Mouse (Mus musculus) regulatory T cell (primary cell): ENCODE measurements around the gene Slamf1.

Experiments
- in situ Hi-C: fragments of 300-600 bp; cut with MboI, MseI; formaldehyde crosslinking; loops from one replicate; pipeline ENCODE4 v1.15.1; 2025; ENCODE audit warnings: high pct_unique_total_duplicates

Gene Slamf1

DNA sequence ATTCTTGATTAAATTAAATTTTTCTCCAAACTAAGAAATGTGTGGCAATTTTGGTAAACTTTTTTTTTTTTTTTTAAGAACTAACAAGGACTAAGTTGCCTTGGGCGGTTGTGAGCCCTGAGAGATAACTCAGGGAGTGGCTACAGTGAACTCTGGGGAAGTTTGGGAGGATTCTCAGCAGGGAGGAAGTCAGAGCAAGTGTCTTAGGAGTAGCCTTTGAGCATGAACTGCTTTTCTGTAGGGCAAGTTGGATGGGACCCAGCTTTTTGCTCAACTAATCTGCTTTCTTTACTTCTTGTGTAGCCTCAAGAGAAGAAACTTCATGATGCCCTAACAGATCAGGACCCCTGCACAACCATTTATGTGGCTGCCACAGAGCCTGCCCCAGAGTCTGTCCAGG, 30.9 kb downstream of the Slamf1 start:
- in situ Hi-C loops = no loop called here

DNA sequence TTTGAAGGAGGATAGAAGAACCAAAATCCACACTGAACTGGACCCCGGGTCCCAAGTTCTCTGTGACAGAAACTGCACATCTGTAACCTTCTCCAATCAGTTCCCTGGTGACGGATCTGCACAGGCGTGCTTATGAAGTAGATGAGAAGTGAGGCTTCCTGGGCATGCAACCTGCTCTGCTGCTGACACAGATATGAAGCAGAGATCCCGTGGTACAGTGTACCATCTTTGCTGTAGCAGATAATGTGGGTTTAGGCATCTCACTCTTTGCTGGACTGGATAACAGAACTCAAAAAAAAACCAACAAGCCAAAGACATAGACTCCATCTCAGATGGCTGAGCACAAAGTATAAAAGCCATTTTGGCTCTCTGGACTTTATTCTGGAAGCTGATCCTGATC, 32.7 kb downstream of the Slamf1 start:
- in situ Hi-C loops = no loop called here

DNA sequence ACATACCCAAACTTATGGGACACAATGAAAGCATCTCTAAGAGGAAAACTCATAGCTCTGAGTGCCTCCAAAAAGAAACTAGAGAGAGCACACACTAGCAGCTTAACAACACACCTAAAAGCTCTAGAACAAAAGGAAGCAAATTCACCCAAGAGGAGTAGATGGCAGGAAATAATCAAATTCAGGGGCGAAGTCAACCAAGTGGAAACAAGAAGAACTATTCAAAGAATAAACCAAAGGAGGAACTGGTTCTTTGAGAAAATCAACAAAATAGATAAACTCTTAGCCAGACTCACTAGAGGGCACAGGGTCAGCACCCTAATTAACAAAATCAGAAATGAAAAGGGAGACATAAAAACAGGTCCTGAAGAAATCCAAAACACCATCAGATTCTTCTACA, 44.1 kb downstream of the Slamf1 start:
- in situ Hi-C loops = loop anchor here (10.0 kb wide), 1 partner anchor 304 kb away; no protein-coding TSS in a partner anchor

DNA sequence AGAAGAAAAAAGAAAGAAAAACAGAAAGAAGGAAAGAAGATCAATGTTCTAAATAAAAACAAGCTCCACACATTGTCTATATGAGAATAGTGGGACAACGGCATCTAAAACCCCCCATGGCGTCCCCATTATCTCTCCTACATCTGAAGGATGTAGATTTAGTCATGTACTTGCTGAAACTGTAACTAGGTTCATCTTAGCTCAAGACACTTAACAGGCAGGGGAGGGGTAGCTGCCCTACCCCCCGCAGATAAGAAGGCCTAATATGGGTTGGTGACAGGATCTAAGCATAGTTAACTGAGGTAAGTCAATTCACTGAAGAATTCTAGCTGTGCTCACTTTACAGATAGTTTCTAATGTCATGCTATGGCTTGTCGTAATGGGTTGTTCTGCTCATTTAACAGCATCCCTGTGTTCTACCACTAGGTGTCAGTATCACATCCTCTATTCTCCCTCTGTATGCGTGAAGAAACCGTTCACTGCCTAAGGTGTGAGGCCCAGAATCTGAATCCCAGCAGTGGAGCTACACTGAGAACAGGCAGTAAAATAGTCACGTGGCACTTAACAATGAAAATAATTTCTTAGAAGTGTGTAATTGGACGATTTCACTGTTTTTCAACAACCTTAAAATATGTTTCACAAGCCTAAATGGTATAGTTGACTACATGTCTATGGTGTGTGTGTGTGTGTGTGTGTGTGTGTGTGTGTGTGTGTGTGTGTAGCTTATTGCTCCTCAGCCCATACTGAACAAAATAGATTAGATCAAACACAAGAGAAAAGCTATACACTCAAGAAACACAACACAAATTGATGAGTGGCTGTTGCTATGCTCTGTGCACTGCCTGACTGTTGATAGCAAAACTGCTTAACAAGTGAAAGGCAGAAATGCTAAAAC, 48.9 kb downstream of the Slamf1 start:
- in situ Hi-C loops = loop anchor here (5.0 to 10.0 kb wide), 2 partner anchors 197 to 299 kb away; no protein-coding TSS in a partner anchor

DNA sequence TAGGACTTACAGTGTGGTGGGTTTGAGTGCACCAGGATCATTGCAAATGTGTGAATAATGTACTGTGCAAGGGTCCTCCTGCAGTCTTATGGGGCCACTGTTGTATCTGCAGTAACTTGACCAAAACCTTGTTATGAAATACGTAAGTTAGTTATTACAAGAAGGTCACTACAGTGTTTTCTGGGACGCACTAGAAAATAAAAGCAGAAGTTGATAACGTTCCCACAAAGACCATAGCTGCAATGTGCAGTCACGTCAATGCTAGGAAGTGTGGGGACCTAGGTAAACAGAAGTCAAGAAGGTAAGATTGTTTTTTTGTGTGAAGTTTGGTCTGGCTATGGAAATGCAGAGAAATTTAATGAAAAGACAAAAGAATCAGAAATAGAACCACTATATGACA, 50.1 kb downstream of the Slamf1 start:
- in situ Hi-C loops = loop anchor here (5.0 to 10.0 kb wide), 2 partner anchors 195 to 298 kb away; no protein-coding TSS in a partner anchor

DNA sequence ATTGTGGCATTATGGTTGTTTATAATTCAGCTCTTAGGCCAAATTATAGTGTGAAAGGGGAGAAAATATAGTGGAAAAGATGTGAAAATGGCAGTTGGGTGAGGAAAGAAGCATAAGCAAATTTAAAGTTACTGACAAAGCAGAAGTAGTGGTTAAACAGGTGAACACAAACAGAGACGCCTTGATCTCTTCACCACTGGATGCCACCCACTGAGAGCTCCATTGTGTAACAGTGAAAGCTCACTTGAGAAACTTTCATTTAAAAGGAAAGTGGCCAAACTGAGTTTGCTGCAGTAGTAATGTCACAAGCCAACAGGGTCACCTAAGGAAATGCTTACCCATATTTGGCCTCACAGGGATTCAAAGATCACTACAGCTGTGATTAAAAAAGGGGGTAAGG, 54.4 kb downstream of the Slamf1 start:
- in situ Hi-C loops = no loop called here

DNA sequence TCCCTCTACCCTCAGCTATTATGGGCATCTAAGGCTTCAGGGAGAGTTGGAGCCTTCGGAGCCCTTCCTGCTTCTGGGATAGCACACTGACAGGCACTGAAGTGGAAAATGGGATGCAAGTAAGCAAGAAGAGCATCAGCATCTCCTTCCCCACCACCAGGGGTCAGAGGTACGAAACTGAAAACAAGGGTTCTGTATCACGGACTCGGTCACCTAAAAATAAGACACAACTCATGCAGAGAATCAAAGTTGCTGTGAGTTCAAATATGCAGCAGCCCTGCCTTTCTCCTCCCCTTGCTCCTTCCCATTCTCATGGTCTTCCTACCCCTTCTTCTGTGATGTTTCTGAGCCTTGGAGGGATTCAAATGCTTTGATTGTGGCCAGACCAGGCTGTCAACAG, 58.5 kb downstream of the Slamf1 start:
- in situ Hi-C loops = no loop called here

DNA sequence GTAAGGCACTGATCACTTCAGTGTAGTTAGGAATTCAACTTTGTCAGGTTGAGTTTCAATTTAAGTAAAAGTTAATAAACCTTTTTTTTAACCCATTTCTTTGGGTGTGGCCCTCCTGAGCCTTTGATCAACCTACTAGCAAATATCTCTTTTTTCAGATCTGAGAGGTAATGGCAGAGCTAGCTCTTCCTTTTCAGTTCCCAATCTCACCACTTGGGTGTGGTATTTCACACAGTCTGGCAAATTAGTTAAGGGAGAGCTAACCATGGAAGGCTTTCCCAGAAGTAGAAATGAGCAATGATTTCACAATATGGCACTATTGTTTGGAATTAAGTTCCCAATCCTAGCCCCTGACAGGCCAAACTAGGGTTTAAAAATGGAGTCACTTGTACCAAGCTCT, 59.2 kb downstream of the Slamf1 start:
- in situ Hi-C loops = no loop called here

DNA sequence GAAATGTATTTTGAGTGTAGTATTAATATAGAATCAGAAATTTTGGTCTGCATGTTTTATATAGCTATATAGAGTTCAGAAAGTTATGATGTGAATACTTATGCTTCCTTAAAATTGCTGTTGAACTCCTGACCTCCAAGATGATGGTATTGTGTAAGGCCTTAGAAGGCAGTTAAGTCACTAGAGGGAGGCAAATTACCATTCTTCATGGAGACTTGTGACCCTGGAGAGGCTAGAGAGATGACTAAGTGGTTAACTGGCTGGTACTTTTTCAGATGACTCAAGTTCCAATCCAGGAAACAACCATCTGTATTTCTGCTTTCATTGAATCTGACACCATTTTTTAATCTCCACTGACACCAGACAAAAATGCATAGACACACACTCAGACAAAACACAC, 60.7 kb downstream of the Slamf1 start:
- in situ Hi-C loops = no loop called here

DNA sequence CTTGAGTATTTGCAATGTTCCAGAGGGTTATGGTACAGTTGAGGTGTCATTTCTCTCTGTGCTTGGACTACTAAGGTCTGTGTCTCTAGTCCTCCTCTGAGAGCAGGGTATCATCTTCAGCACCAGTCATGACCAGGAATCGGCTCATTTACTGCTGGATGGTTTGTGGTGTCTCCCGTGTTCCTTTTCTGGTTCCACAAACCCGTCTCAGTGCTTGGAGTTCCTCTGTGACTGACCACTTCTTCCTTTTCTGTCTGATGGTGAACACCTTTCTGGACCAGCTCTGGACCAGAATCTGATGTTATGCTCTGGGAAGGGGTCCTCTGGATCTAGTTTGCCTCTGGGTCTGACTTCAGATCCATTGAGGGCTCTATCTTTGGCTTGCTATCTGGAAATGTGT, 72.6 kb downstream of the Slamf1 start, which contains the start of gene Cd84:
Cd84 (plus strand) TSS at position 210 of the 400 bp plus-strand sequence.
- in situ Hi-C loops = no loop called here

DNA sequence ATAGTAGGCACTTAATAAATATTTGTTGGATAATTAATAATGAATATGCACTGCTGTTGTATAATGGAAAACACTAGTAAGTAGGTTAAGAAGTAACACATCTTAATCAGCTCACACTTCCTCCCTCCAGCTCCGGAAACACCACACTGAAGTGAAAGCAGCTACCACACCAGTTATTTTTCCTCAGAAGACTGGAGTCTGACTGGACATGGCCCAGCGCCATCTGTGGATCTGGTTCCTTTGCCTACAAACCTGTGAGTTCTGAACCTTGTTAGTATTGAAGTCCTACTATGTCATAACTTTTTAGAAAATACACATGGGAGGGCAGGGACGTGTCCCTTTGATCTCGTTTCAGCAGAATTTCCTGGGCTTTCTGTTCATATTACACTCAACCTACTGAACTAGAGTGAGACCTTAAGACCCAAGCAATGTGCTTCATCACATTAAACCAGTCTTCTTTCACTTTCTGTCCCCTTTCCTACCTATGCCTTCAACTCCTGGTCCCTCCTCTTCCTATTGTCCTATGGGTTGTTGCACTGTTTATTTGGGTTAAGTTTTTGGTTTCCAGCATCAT, 73.6 kb downstream of the Slamf1 start:
- in situ Hi-C loops = no loop called here

DNA sequence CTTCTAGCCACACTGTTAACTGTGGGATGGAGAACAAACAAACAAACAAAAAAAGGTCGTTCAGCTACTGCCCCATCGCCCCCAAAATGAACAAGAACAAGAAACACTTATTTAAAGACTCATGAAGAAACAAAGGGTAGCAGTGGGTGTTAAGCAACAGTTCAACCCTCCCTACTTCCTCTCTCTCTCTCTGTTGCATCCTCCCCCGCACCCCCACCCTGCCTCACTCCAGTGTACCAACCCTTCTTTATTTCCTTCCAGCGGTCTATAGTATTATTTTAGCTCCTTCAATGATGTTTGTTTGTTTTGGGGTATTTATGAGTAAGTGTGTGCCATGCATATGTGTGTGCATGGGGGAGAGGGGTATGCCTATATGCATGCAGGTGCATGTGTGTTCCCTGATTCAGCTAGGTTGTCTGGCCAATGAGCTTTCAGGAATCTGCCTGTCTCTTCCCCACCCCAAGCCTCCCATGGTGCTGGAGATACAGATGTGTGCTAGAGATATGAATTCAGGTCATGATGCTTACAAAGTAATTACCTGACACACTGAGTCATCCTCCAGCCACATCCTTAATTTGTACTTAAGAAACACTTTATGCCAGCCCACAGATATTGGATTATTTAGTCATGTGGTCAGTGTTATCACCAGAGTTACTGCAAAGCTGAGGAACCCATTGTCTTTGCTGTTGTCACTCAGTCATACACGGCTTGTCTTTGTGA, 78.3 kb downstream of the Slamf1 start:
- in situ Hi-C loops = no loop called here

DNA sequence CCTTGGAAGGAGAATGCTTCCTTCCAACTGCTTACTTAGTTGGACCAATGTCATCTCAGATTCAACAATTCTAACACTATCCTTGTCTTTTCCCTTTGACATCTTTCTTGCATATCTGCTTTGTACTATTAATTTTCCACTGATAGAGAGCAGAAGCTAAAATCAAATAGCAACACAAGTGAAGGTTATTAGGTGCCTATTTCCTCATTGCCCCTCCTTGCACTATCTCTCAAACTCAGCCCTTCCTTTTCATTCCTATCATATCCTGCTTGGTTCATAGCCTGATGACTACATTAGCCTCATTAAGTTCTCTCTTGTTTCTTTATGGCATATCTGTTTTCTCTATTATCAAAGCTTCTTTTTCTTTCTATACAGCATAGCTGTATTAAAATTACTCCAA, 81.3 kb downstream of the Slamf1 start:
- in situ Hi-C loops = no loop called here

DNA sequence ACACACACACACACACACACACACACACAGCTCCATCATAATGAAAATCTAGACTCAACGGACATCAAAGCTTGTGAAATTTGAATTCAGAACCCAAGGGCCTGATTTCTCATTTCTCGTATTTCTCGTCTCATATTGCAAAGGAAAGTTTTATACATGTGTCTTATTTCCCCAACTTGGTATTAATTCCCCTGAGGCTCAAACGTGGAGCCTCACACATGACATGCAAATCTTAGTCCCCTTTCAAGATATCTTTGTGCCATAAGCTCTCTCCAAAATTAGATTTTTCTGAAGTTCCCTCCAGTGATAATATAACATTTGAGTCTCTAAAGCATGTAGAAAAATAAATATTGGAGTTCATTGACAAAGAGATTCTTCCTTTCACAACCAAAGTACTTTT, 81.8 kb downstream of the Slamf1 start:
- in situ Hi-C loops = no loop called here

DNA sequence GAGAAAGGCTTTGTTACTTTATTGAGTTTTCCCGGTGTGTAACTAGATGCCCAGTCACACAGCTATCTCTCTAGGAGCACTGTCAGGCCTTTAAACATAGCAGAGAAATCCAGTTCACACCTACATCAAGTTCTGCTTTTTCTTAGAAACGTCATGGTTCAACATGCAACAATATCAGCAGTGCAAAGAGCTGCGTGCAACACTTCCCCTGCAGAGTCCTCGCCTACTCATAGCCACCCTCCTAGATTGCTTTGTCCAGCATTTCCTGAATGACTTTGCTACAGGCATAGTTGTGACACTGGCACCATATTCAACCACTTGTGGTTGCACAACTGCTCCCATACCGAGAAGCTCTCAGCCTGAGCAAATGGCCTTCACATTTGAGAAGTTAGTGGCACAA, 82.5 kb downstream of the Slamf1 start:
- in situ Hi-C loops = no loop called here
